Mouse (Mus musculus) embryonic stem cell, embryonic (primary cell): ENCODE measurements around the gene Dusp28.

Experiments used
- CTCF ChIA-PET, 4 experiments: fragments of 300-600 bp in 2 of 4; fragments of 350-600 bp in 2 of 4; sonication (Branson Sonifier 250); formaldehyde crosslinking; loops; one replicate each; lab custom pipeline; 2022; ENCODE audit warnings: inconsistent platforms in 2 of 4; lab: Charles Lee
- POLR2A ChIA-PET, 4 experiments: fragments of 300-600 bp in 2 of 4; fragments of 350-600 bp in 2 of 4; sonication (Branson Sonifier 250); formaldehyde crosslinking; loops; one replicate each; lab custom pipeline; 2022; ENCODE audit warnings: antibody characterized with exemption in 4 of 4, inconsistent platforms in 1 of 4; lab: Charles Lee

Gene Dusp28

DNA sequence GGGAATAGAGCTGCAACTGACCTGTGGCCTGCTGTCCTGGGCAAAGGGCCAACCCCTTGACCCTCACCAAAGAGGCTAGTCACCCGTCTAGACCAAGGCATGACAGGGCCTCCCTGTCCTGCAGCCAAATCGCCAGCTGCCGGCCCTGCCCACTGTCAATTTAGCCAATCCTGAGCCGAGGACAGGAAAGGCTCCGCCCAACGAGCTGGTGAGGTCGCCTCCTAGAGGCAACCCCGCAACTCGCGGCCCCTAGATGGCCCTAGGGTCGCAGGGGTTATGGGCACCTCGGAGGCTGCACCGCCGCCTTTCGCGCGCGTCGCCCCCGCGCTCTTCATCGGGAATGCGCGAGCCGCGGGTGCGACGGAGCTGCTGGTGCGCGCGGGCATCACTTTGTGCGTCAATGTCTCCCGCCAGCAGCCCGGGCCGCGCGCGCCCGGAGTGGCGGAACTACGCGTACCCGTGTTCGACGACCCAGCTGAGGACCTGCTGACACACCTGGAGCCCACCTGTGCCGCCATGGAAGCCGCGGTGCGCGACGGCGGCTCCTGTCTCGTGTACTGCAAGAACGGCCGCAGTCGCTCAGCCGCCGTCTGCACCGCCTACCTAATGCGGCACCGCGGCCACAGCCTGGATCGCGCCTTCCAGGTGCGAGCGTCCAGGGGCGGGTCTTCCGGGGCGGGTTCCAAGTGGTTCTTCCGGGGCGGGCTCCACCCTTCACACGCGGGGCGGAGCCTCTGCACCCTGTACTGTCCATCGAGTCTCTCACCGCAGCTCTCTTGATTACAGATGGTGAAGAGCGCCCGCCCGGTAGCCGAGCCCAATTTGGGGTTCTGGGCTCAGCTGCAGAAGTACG is at the start of gene Dusp28:
Dusp28 (plus strand) TSS at position 203 of the 853 bp plus-strand sequence.
- POLR2A ChIA-PET = interaction anchor here in 3 of 4 experiments (0.6 to 7.6 kb wide), 24 partner anchors 8 to 434 kb away, joined by 3 to 69 read pairs (median 4); partner anchors contain the start of genes Capn10 (in 1 of the 3) and Gpc1 (in 1 of the 3)
- CTCF ChIA-PET = interaction anchor here in 3 of 4 experiments (0.5 to 2.3 kb wide), 19 partner anchors 11 to 331 kb away, joined by 3 to 15 read pairs (median 4); partner anchors contain the start of genes Otos (in 2 of the 3), Capn10 (in 1 of the 3) and Gpc1 (in 1 of the 3)

GRCm38 (mm10) chr1:92861503-92861902 is 45.3 kb upstream of the Dusp28 start:
- CTCF ChIA-PET = interaction anchor here in 1 of 4 experiments (1.2 kb wide), 1 partner anchor 28 kb away, joined by 3 read pairs; no protein-coding TSS in a partner anchor
- POLR2A ChIA-PET = interaction anchor here in 1 of 4 experiments (0.5 kb wide), 1 partner anchor 12 kb away, joined by 3 read pairs; no protein-coding TSS in a partner anchor

- ChIA-PET POLR2A (interaction anchor here in 1 of 4 experiments (0.7 kb wide), 1 partner anchor 13 kb away, joined by 7 read pairs; no protein-coding TSS in a partner anchor), CTCF (interaction anchor here in 1 of 4 experiments (0.6 kb wide), 1 partner anchor 14 kb away, joined by 5 read pairs; no protein-coding TSS in a partner anchor)
These were observed 43.5 kb upstream of the Dusp28 start for GRCm38 (mm10) chr1:92863268-92863667.

- POLR2A ChIA-PET = interaction anchor here in 1 of 4 experiments (0.7 kb wide), 1 partner anchor 233 kb away, joined by 7 read pairs; no protein-coding TSS in a partner anchor
- CTCF ChIA-PET = interaction anchor here in 2 of 4 experiments (0.6 to 1.7 kb wide), 3 partner anchors 29 to 606 kb away, joined by 3 to 6 read pairs (median 4); no protein-coding TSS in a partner anchor
These were observed 40.6 kb upstream of the Dusp28 start for GRCm38 (mm10) chr1:92866170-92866569.

DNA sequence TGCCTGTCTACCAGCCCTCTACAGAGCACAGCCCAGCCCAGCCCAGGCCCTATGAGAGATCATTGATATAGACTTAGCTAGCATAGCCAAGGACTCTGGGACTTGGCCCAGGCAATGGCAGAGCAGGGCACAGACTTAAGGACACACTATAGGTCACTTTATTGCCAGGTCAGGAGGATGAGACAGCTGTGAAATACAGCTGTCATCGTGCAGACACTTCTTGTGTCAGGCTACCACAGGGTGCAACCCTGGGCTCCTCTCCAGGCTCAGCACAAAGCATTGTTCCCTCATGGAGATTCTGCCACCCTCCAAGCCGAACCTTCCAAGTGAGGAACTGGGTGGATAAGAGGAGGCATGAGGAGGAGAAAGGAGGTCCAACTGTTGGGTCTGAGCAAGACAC is 36.8 kb upstream of the Dusp28 start:
- POLR2A ChIA-PET = no interaction called here
- CTCF ChIA-PET = interaction anchor here in 2 of 4 experiments (0.7 to 1.0 kb wide), 2 partner anchors 26 to 36 kb away, joined by 3 read pairs; no protein-coding TSS in a partner anchor

DNA sequence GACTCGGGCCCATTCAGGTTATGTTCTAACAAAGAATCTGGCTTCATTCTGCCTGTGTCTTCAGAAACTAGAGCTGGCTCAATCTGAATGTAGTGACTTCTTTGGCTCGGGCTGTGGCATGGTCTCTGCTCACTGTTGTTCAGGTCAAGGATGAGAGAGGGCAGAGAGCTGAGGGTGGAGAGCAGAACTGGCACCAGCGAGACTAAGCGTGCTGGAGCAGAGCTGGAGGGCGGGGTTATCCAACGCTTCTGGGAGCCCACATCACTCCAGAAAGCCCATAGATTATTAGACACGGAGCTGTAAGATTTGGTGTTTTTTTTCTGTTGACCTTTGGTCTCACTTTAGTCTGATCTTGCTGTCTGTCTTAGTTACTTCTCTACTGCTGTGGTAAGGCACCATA is 34.1 kb upstream of the Dusp28 start:
- POLR2A ChIA-PET = interaction anchor here in 1 of 4 experiments (1.6 kb wide), 1 partner anchor 19 kb away, joined by 4 read pairs; no protein-coding TSS in a partner anchor
- CTCF ChIA-PET = interaction anchor here in 3 of 4 experiments (0.5 to 1.3 kb wide), 4 partner anchors 22 to 165 kb away, joined by 3 to 4 read pairs (median 4); no protein-coding TSS in a partner anchor

- ChIA-PET POLR2A (no interaction called here), CTCF (interaction anchor here in 1 of 4 experiments (1.2 kb wide), 1 partner anchor 40 kb away, joined by 3 read pairs; no protein-coding TSS in a partner anchor)
These were observed 32.8 kb upstream of the Dusp28 start for GRCm38 (mm10) chr1:92874011-92874410.

DNA sequence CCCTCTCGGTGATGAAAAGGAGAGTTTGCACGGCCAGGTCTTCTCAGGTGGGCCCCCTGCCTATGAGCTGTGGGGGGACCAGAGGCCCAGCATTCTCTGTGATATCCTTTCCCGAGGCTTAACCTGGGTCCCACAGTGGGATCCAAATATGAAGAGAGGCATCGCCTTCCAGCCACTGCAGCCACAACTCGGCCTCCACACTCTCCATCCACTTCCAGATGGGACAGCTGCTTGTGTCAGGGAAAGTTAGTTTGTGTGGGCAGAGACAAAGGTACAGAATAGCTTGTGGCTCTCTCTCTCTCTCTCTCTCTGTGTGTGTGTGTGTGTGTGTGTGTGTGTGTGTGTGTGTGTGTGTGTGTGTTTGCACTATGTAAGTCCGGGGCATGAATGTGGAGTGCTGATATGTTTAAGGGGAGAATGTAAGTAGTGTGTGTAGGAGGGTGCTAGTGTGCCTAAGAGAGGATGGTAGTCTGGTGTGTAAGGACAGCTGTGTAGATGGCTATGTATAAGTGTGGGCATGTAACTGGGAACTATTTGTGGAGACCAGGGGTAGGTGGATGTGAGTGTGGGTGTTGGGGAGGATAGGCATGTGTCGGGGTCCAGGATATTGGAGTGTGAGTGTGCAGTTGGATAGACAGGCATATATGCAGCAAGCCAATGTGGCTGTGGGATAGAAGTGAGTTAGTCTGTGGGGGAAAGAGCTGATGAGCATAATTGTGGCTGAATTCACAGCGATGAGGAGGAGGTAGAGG is 31.2 kb upstream of the Dusp28 start:
- ChIA-PET CTCF (interaction anchor here in 1 of 4 experiments (1.2 kb wide), 1 partner anchor 33 kb away, joined by 3 read pairs; no protein-coding TSS in a partner anchor), POLR2A (no interaction called here)

DNA sequence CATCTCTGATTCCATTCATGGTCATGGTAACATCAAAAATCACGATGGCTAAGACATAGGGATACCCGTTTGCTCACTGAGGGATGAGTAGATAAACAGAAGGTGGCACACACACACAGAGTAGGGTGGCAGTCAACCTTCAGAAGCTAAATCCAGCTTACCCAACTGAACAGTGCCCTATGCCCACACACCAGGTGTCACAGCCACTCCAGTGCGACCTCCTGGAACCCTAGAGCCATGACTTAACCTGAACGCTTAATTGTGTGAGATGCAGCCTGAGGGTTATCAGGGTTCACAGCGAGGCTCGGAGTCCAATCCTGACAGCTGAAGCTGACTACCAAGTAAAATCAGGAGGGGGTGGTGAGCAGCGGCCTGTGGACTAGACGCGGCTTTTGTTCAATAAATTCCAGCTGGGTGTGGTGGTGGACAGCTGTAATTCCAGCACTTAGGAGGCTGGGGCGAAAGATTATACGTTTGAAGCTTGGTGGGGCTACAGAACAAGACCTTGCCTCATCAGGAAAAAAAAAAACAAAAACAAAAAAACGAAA is 29.3 kb upstream of the Dusp28 start:
- ChIA-PET POLR2A (interaction anchor here in 1 of 4 experiments (0.6 kb wide), 1 partner anchor 283 kb away, joined by 4 read pairs; the partner anchor contains the start of gene 2310007B03Rik), CTCF (interaction anchor here in 2 of 4 experiments (0.6 to 0.7 kb wide), 2 partner anchors 12 to 22 kb away, joined by 3 to 5 read pairs; no protein-coding TSS in a partner anchor)

- CTCF ChIA-PET = interaction anchor here in 1 of 4 experiments (0.6 to 0.9 kb wide), 2 partner anchors 18 to 21 kb away, joined by 3 read pairs; no protein-coding TSS in a partner anchor
These were observed 28.6 kb upstream of the Dusp28 start for GRCm38 (mm10) chr1:92878066-92878741.

GRCm38 (mm10) chr1:92879266-92879665 is 27.5 kb upstream of the Dusp28 start:
- POLR2A ChIA-PET = no interaction called here
- CTCF ChIA-PET = interaction anchor here in 1 of 4 experiments (0.9 kb wide), 1 partner anchor 17 kb away, joined by 3 read pairs; no protein-coding TSS in a partner anchor

More at GRCm38 (mm10) chr1:92878066-92878741, 28.6 kb upstream of the Dusp28 start:
- POLR2A ChIA-PET = no interaction called here

- ChIA-PET POLR2A (interaction anchor here in 2 of 4 experiments (0.6 to 0.9 kb wide), 4 partner anchors 8 to 289 kb away, joined by 4 to 8 read pairs (median 7); no protein-coding TSS in a partner anchor), CTCF (interaction anchor here in 3 of 4 experiments (0.6 to 0.7 kb wide), 3 partner anchors 78 to 923 kb away, joined by 4 to 6 read pairs (median 5); no protein-coding TSS in a partner anchor)
These were observed 26.7 kb upstream of the Dusp28 start for GRCm38 (mm10) chr1:92880101-92880500.

DNA sequence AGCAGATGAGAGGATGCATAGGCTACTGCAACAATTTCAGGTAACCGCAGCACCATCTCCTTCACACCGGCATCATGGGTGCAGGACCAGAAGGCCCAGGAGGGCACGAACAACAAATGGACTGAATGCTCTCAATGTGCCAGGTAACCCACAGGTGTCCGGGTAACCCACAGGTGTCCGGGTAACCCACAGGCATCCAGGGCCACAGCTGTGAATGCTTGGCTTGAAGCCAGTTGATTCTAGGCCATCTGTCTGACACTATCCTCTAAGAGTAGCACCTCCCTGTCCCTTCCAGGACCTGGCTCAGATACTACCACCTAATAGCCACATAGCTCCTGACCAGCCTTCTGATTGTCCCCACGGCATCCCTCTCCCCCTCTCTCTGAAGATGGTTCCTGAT is 24.8 kb upstream of the Dusp28 start:
- ChIA-PET CTCF (interaction anchor here in 3 of 4 experiments (1.1 to 1.7 kb wide), 5 partner anchors 13 to 233 kb away, joined by 3 to 8 read pairs (median 5); partner anchors contain the start of gene Otos (in 1 of the 3)), POLR2A (interaction anchor here in 1 of 4 experiments (1.0 kb wide), 1 partner anchor 21 kb away, joined by 3 read pairs; the partner anchor contains the start of gene Ankmy1)

GRCm38 (mm10) chr1:92888901-92889655 is 17.7 kb upstream of the Dusp28 start:
- ChIA-PET CTCF (interaction anchor here in 2 of 4 experiments (0.6 to 1.1 kb wide), 3 partner anchors 12 to 1097 kb away, joined by 3 to 5 read pairs (median 3); no protein-coding TSS in a partner anchor), POLR2A (interaction anchor here in 2 of 4 experiments (0.5 to 1.6 kb wide), 6 partner anchors 9 to 175 kb away, joined by 3 to 5 read pairs (median 4); partner anchors contain the start of genes Capn10 (in 1 of the 2) and Dusp28 (in 1 of the 2))

DNA sequence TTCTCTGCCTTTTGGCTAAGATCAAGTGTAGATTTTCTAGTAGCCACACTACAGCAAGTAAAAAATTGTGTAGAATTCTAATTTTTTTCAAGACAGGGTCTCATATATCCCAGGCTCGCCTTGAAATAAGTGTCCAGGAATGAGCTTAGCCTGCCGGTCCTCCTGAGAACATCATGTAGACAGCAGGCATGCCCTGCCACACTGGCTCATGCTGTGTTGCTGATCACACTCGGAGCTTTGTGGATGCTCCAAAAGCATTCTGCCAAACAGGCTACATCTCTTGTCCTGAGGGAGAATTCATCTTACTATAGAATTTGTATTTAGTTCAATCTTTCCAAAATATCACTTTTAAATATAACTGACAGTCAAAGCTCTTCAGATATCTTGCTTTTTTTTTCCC is 14.0 kb upstream of the Dusp28 start:
- ChIA-PET CTCF (interaction anchor here in 3 of 4 experiments (0.6 to 1.8 kb wide), 5 partner anchors 14 to 244 kb away, joined by 3 to 6 read pairs (median 4); partner anchors contain the start of genes Dusp28 (in 1 of the 3) and Otos (in 1 of the 3)), POLR2A (interaction anchor here in 2 of 4 experiments (0.7 to 1.1 kb wide), 3 partner anchors 9 to 12 kb away, joined by 3 to 4 read pairs (median 3); partner anchors contain the start of gene Ankmy1 (in 2 of the 2))
